Mouse (Mus musculus): ENCODE data around the gene 4921511C20Rik.

Gene 4921511C20Rik

DNA sequence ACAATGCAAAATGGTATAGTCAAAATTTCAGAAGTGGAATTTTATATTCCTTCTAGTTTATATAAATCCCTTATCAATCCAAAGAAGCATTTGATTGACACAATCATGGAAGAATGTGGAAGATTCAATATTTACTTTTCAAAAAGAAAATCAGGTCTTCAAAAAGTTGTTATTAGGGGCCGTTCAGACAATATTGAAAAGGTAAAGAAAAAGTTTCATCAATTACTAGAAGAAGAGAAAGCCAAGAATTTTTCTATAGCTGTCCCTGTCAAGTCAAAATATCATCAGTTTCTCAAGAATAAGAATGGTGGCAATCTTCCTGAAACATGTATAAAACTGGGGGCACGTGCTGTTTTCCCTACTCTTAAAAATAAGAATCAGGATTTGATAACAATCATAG is at the start of gene 4921511C20Rik:
4921511C20Rik (plus strand) TSS at position 301 of the 400 bp plus-strand sequence.
- CTCF ChIA-PET, result no interaction called here

More for the DNA sequence above, at the start of gene 4921511C20Rik:
- POLR2A ChIA-PET, result no interaction called here
